Mouse (Mus musculus): Measurements from ENCODE around the gene Cyct.

Cyct gene

GRCm38 (mm10) chr2:76360226-76360625 lies at the start of gene Cyct:
Cyct (minus strand) TSS chr2:76360450.
- no peak for DNase-seq (ENCODE audit: extremely low spot score, low spot score)

- no peak for DNase-seq (ENCODE audit: extremely low spot score, low spot score)
Observed at GRCm38 (mm10) chr2:76409986-76410385, 49.7 kb upstream of the Cyct start.

- DNase-seq (ENCODE audit: extremely low spot score, low spot score), result no peak
Observed at GRCm38 (mm10) chr2:76409526-76409925, 49.3 kb upstream of the Cyct start.

GRCm38 (mm10) chr2:76406937-76407441 lies 46.7 kb upstream of the Cyct start:
- peak; percentile 80 for DNase-seq (ENCODE audit: extremely low spot score, low spot score)

GRCm38 (mm10) chr2:76406151-76406936 lies 46.1 kb upstream of the Cyct start, which contains the start of gene Osbpl6:
Osbpl6 (plus strand) TSS chr2:76406508.
- DNase-seq (ENCODE audit: extremely low spot score, low spot score), result peak; percentile 82

- no peak for DNase-seq (ENCODE audit: extremely low spot score, low spot score)
Observed at GRCm38 (mm10) chr2:76405596-76406150, 45.4 kb upstream of the Cyct start.

- no peak for DNase-seq (ENCODE audit: extremely low spot score, low spot score)
Observed at GRCm38 (mm10) chr2:76400178-76400577, 39.9 kb upstream of the Cyct start.

GRCm38 (mm10) chr2:76386531-76386930 lies 26.3 kb upstream of the Cyct start:
- DNase-seq (ENCODE audit: extremely low spot score, low spot score), result no peak

- no peak for DNase-seq (ENCODE audit: extremely low spot score, low spot score)
Observed at GRCm38 (mm10) chr2:76378646-76379045, 18.4 kb upstream of the Cyct start.

GRCm38 (mm10) chr2:76374544-76375206 lies 14.4 kb upstream of the Cyct start:
- DNase-seq (ENCODE audit: extremely low spot score, low spot score), result no peak

GRCm38 (mm10) chr2:76372244-76372643 lies 12.0 kb upstream of the Cyct start:
- no peak for DNase-seq (ENCODE audit: extremely low spot score, low spot score)

GRCm38 (mm10) chr2:76370656-76370922 lies 10.3 kb upstream of the Cyct start:
- no peak for DNase-seq (ENCODE audit: extremely low spot score, low spot score)

GRCm38 (mm10) chr2:76369821-76370655 lies 9.8 kb upstream of the Cyct start, which contains the start of gene Rbm45:
Rbm45 (plus strand) TSS chr2:76369984.
- DNase-seq (ENCODE audit: extremely low spot score, low spot score), result peak; percentile 88

GRCm38 (mm10) chr2:76368861-76369660 lies 8.8 kb upstream of the Cyct start:
- DNase-seq (ENCODE audit: extremely low spot score, low spot score), result no peak

- peak; percentile 74 for DNase-seq (ENCODE audit: extremely low spot score, low spot score)
Observed at GRCm38 (mm10) chr2:76367188-76367922, 7.1 kb upstream of the Cyct start.

GRCm38 (mm10) chr2:76365811-76366210 lies 5.6 kb upstream of the Cyct start:
- no peak for DNase-seq (ENCODE audit: extremely low spot score, low spot score)

- peak; percentile 29 for DNase-seq (ENCODE audit: extremely low spot score, low spot score)
Observed at GRCm38 (mm10) chr2:76362111-76362510, 1.9 kb upstream of the Cyct start.

GRCm38 (mm10) chr2:76347839-76348238 lies 12.4 kb downstream of the Cyct start:
- DNase-seq (ENCODE audit: extremely low spot score, low spot score), result no peak

- no peak for DNase-seq (ENCODE audit: extremely low spot score, low spot score)
Observed at GRCm38 (mm10) chr2:76342146-76342545, 18.1 kb downstream of the Cyct start.

All from neural tube, embryonic 10.5 days (tissue).